Mouse (Mus musculus): ENCODE measurements around the gene Epx. TPM values are rescaled to one million over a fixed set of nuclear protein-coding genes. Genes with fewer than 3 reads are reported as not detected.

Epx gene
- polyA plus RNA-seq, 1 experiment from 2014 or later = 0.25 TPM

GRCm38 (mm10) chr11:87821502-87821901 is 53.8 kb downstream of the Epx start:
- WGBS = 53% methylated on average over 5 of the region's 5 CpGs
- Histone ChIP-seq H3K4me2 (no peak overlapping the region), H3K9ac (no peak overlapping the region), H3K4me3 (no peak overlapping the region), H3K36me3 (no peaks in the 10 kb centered on the region), H3K27ac (replicated peaks) (no peak overlapping the region), H3K27me3 (no peaks in the 10 kb centered on the region), H3K4me1 (replicated peaks) (peaks cover 11% of the 10 kb centered on the region), H3K9me3 (no peaks in the 10 kb centered on the region)
- ATAC-seq (ENCODE audit: low FRiP score, low read depth) = no peak

GRCm38 (mm10) chr11:87817443-87817773 is 57.9 kb downstream of the Epx start:
- 34% methylated on average over 4 of the region's 4 CpGs for WGBS
- no peaks in the 10 kb centered on the region for H3K36me3 ChIP-seq
- no peak for ATAC-seq (ENCODE audit: low FRiP score, low read depth)
- no peaks in the 10 kb centered on the region for H3K27me3 ChIP-seq
- H3K4me2 ChIP-seq = peak overlapping the region; percentile 63
- peak overlapping the region; percentile 50 for H3K9ac ChIP-seq
- H3K27ac ChIP-seq (replicated peaks) = peak overlapping the region; percentile 39; the same call in 1 of the 2 replicates
- peak overlapping the region; percentile 38 for H3K4me3 ChIP-seq
- H3K9me3 ChIP-seq = no peaks in the 10 kb centered on the region
- peaks cover 16% of the 10 kb centered on the region for H3K4me1 ChIP-seq (replicated peaks)

GRCm38 (mm10) chr11:87816707-87817442 is 58.5 kb downstream of the Epx start:
- no peaks in the 10 kb centered on the region for H3K27me3 ChIP-seq
- H3K36me3 ChIP-seq = no peaks in the 10 kb centered on the region
- peak overlapping the region; percentile 63 for H3K4me2 ChIP-seq
- no peaks in the 10 kb centered on the region for H3K9me3 ChIP-seq
- WGBS = 3% methylated on average over 31 of the region's 31 CpGs
- H3K9ac ChIP-seq = peak overlapping the region; percentile 50
- peak overlapping the region; percentile 39; the same call in 1 of the 2 replicates for H3K27ac ChIP-seq (replicated peaks)
- peak overlapping the region; percentile 38 for H3K4me3 ChIP-seq
- ATAC-seq (ENCODE audit: low FRiP score, low read depth) = peak; percentile 82
- H3K4me1 ChIP-seq (replicated peaks) = peaks cover 18% of the 10 kb centered on the region

- no peaks in the 10 kb centered on the region for H3K9me3 ChIP-seq
- H3K4me1 ChIP-seq (replicated peaks) = peaks cover 24% of the 10 kb centered on the region
- H3K9ac ChIP-seq = no peak overlapping the region
- ATAC-seq (ENCODE audit: low FRiP score, low read depth) = no peak
- no peak overlapping the region for H3K4me3 ChIP-seq
- H3K27me3 ChIP-seq = no peaks in the 10 kb centered on the region
- no peak overlapping the region for H3K27ac ChIP-seq (replicated peaks)
- WGBS = 50% methylated on average over 8 of the region's 8 CpGs
- no peak overlapping the region for H3K4me2 ChIP-seq
- no peaks in the 10 kb centered on the region for H3K36me3 ChIP-seq
Measured at GRCm38 (mm10) chr11:87814831-87815230, 60.5 kb downstream of the Epx start.

Other genes with a start within 250 kb of the Epx start
- gene Rnf43, start 212.8 kb downstream of the Epx start, polyA plus RNA-seq (2015; fragmentation: Nextera tagmentation; extraction: Ambion mirVana) = 0.65 and 0.75 TPM in 2 replicates
- 130 and 137 TPM in 2 replicates for gene Supt4a, start 138.0 kb downstream of the Epx start, polyA plus RNA-seq (2015; fragmentation: Nextera tagmentation; extraction: Ambion mirVana)
- gene Tspoap1, start 115.0 kb downstream of the Epx start, polyA plus RNA-seq (2015; fragmentation: Nextera tagmentation; extraction: Ambion mirVana) = 43.6 and 50.4 TPM in 2 replicates
- gene Mpo, start 82.0 kb downstream of the Epx start, polyA plus RNA-seq (2015; fragmentation: Nextera tagmentation; extraction: Ambion mirVana) = 0.21 TPM in 2 replicates
- gene Lpo, start 47.2 kb downstream of the Epx start, polyA plus RNA-seq (2015; fragmentation: Nextera tagmentation; extraction: Ambion mirVana) = 2.2 and 2.8 TPM in 2 replicates
- gene Mks1, start 22.3 kb downstream of the Epx start, polyA plus RNA-seq (2015; fragmentation: Nextera tagmentation; extraction: Ambion mirVana) = 10.5 and 12.3 TPM in 2 replicates
- gene Olfr462, start 16.7 kb upstream of the Epx start, polyA plus RNA-seq (2015; fragmentation: Nextera tagmentation; extraction: Ambion mirVana) = not detected in 2 replicates
- gene Olfr463, start 21.9 kb upstream of the Epx start, polyA plus RNA-seq (2015; fragmentation: Nextera tagmentation; extraction: Ambion mirVana) = not detected in 2 replicates
- 0.13 and 0.14 TPM in 2 replicates for gene Olfr464, start 45.4 kb upstream of the Epx start, polyA plus RNA-seq (2015; fragmentation: Nextera tagmentation; extraction: Ambion mirVana)
- 66.8 TPM in 2 replicates for gene Dynll2, start 112.0 kb upstream of the Epx start, polyA plus RNA-seq (2015; fragmentation: Nextera tagmentation; extraction: Ambion mirVana)
- 215 and 220 TPM in 2 replicates for gene Srsf1, start 171.8 kb upstream of the Epx start, polyA plus RNA-seq (2015; fragmentation: Nextera tagmentation; extraction: Ambion mirVana)
- 41.8 and 43.9 TPM in 2 replicates for gene Vezf1, start 192.7 kb upstream of the Epx start, polyA plus RNA-seq (2015; fragmentation: Nextera tagmentation; extraction: Ambion mirVana)
- 46.3 and 49.7 TPM in 2 replicates for gene Cuedc1, start 222.5 kb upstream of the Epx start, polyA plus RNA-seq (2015; fragmentation: Nextera tagmentation; extraction: Ambion mirVana)

All from hindbrain, embryonic 15.5 days (tissue).